ENCODE assay signal across 9 mouse cellular contexts in the genomic region with DNA sequence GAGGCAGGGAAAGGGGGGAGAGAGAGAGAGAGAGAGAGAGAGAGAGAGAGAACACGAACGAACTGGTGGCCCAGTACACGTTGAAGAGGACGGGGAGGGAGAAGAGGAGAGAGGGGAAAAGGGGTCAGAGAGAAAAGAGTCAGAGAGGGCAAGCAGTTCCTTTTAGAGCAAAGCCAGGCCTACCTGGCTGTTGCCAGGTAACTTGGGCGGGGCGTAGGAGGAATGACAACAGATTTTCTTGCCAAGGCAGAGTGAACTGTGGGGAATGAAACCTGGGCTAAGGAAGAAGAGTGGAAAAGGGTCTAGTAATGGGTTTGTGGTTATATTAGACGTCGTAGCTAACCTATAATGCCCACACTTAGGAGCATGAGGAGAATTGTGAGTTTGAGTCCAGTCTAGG. TPM values are rescaled to one million over a fixed set of nuclear protein-coding genes. Genes with fewer than 3 reads are reported as not detected.
DNase-seq lines count a peak whose midpoint lies in the region; ATAC-seq and TF ChIP-seq lines count a peak whose summit lies in the region.
"Had no signal": no experiment of that assay in that cellular context is flagged by ENCODE, and none has a peak within 500 bp of the region (broad histone marks: within the 10 kb centered on the region; RNA-seq: fewer than 3 reads in every experiment).

No protein-coding gene starts in this region.

- H3K4me2 ChIP-seq in heart, embryonic 14.5 days (ENCODE audit: low read length), result peak overlapping the region; percentile 81
- peak overlapping the region; percentile 69 for H3K4me2 ChIP-seq in intestine, embryonic 15.5 days (replicated peaks)
- peak overlapping the region; percentile 87 for H3K4me2 ChIP-seq in midbrain, embryonic 16.5 days (ENCODE audit: low read length)

- ATAC-seq in heart, embryonic 14.5 days (ENCODE audit: insufficient number of reproducible peaks, insufficient read depth, low FRiP score, low read depth), result no peak
- no peak for ATAC-seq in intestine, embryonic 15.5 days
- ATAC-seq in midbrain, embryonic 16.5 days, result no peak
- ATAC-seq in frontal cortex, adult (ENCODE audit: low TSS enrichment), result no peak

- no peak for DNase-seq in heart, postnatal 36 days
- DNase-seq in left cerebral cortex, adult 2 months (ENCODE audit: extremely low spot score in 1 of 2, low spot score in 2 of 2), result no peak
- no peak for DNase-seq in urinary bladder, postnatal 10 days (ENCODE audit: low spot score)
- DNase-seq: right cerebral cortex, postnatal 14 days had no signal

- H3K27ac ChIP-seq in heart, embryonic 14.5 days (replicated peaks in 1 of 2; ENCODE audit: control insufficient read depth in 1 of 2, insufficient read depth in 1 of 2, low read depth in 2 of 2, low read length in 2 of 2), result no peak overlapping the region
- H3K27ac ChIP-seq in cortical plate, adult 2 months (ENCODE audit: insufficient read depth, low read length), result no peak overlapping the region
- H3K27ac ChIP-seq in intestine, embryonic 15.5 days, result no peak overlapping the region
- H3K27ac ChIP-seq in midbrain, embryonic 16.5 days (ENCODE audit: low read length), result no peak overlapping the region
- H3K27ac ChIP-seq in left cerebral cortex, adult 2 months, result no peak overlapping the region

- no peak for TF ChIP-seq POLR2A in cortical plate, adult 2 months (IDR thresholded peaks at IDR 0.05; ENCODE audit: extremely low read depth, insufficient read depth, low read length)

- intact Hi-C loops in heart, postnatal 36 days (cut with DNase I), result loop anchor here (5.0 kb wide), 1 partner anchor 39 kb away; the partner anchor contains the start of gene Rnf135
- intact Hi-C loops in left cerebral cortex, adult 2 months (cut with DNase I), result loop anchor here (5.0 kb wide), 1 partner anchor 56 kb away; the partner anchor contains the start of gene Atad5

- peaks cover 2 to 4% of the 10 kb centered on the region in 2 experiments; a peak in 3 of 4 replicates for H3K4me1 ChIP-seq in heart, embryonic 14.5 days (ENCODE audit: control insufficient read depth in 2 of 2, insufficient read depth in 2 of 2, low read length in 2 of 2)
- H3K4me1 ChIP-seq in cortical plate, adult 2 months (ENCODE audit: control insufficient read depth, insufficient read depth, low read length), result 0 out of 2 replicates have a peak, but pooled peaks cover 2% of the 10 kb centered on the region
- H3K4me1 ChIP-seq in intestine, embryonic 15.5 days (replicated peaks), result 0 out of 2 replicates have a peak, but pooled peaks cover 6% of the 10 kb centered on the region
- H3K4me1 ChIP-seq in midbrain, embryonic 16.5 days (ENCODE audit: control insufficient read depth, insufficient read depth, low read length), result peaks cover 16% of the 10 kb centered on the region

- H3K9ac ChIP-seq in heart, embryonic 14.5 days (ENCODE audit: low read length), result peak overlapping the region; percentile 94
- H3K9ac ChIP-seq in intestine, embryonic 15.5 days, result no peak overlapping the region
- H3K9ac ChIP-seq in midbrain, embryonic 16.5 days (ENCODE audit: low read depth, low read length), result no peak overlapping the region

- 41% methylated on average over 8 of the region's 8 CpGs for WGBS in heart, embryonic 14.5 days
- 34% methylated on average over 8 of the region's 8 CpGs for WGBS in intestine, embryonic 15.5 days
- WGBS in midbrain, embryonic 16.5 days, result 45% methylated on average over 8 of the region's 8 CpGs

- no peaks in the 10 kb centered on the region for H3K27me3 ChIP-seq in heart, embryonic 14.5 days (ENCODE audit: control insufficient read depth, insufficient read depth, low read length)
- H3K27me3 ChIP-seq in intestine, embryonic 15.5 days (replicated peaks), result no peaks in the 10 kb centered on the region
- no peaks in the 10 kb centered on the region for H3K27me3 ChIP-seq in midbrain, embryonic 16.5 days (ENCODE audit: control insufficient read depth, insufficient read depth, low read depth, low read length)

- peaks cover 25% of the 10 kb centered on the region for H3K36me3 ChIP-seq in heart, embryonic 14.5 days (ENCODE audit: control insufficient read depth, insufficient read depth, low read length)
- no peaks in the 10 kb centered on the region for H3K36me3 ChIP-seq in intestine, embryonic 15.5 days
- H3K36me3 ChIP-seq in midbrain, embryonic 16.5 days (ENCODE audit: control insufficient read depth, insufficient read depth, low read length), result 0 out of 2 replicates have a peak, but pooled peaks cover 5% of the 10 kb centered on the region

- H3K4me3 ChIP-seq in heart, embryonic 14.5 days (ENCODE audit: control insufficient read depth in 1 of 2, insufficient read depth in 1 of 2, low read depth in 1 of 2, low read length in 2 of 2), result peak overlapping the region in 1 of 2 experiments; percentile 88; a peak in 3 of 4 replicates
- H3K4me3 ChIP-seq in cortical plate, adult 2 months (ENCODE audit: insufficient read depth, low read length), result peak overlapping the region; percentile 69; the same call in 1 of the 2 replicates
- peak overlapping the region; percentile 86 for H3K4me3 ChIP-seq in intestine, embryonic 15.5 days (replicated peaks)
- H3K4me3 ChIP-seq in midbrain, embryonic 16.5 days (ENCODE audit: low read depth, low read length), result peak overlapping the region; percentile 67
- H3K4me3 ChIP-seq in left cerebral cortex, adult 2 months, result no peak overlapping the region

- H3K9me3 ChIP-seq in heart, embryonic 14.5 days (ENCODE audit: control insufficient read depth, low read length), result no peaks in the 10 kb centered on the region
- no peaks in the 10 kb centered on the region for H3K9me3 ChIP-seq in intestine, embryonic 15.5 days
- no peaks in the 10 kb centered on the region for H3K9me3 ChIP-seq in midbrain, embryonic 16.5 days (replicated peaks; ENCODE audit: control insufficient read depth, low read length, poor library complexity, severe bottlenecking)

- no peak for TF ChIP-seq CTCF in cortical plate, adult 2 months (IDR thresholded peaks at IDR 0.05; ENCODE audit: extremely low read depth, insufficient read depth, low read length)
- no peak for TF ChIP-seq CTCF in left cerebral cortex, adult 2 months (IDR thresholded peaks at IDR 0.05)

RNA-seq across cellular contexts. Expression of gene Tefm, which starts 0.9 kb away (rescaled TPM):
- 28.3 and 29.4 TPM in 2 replicates for polyA plus RNA-seq in heart, embryonic 14.5 days (2014; fragmentation: Nextera tagmentation; extraction: Ambion mirVana)
- total RNA-seq in heart, postnatal 36 days (2021), result 10 to 100 TPM; 26.4 to 27.8 TPM
- 7.8 and 9.0 TPM in 2 replicates for polyA plus RNA-seq in cortical plate, adult 2 months (2012; rRNA removed)
- 30.9 and 33.8 TPM in 2 replicates for polyA plus RNA-seq in intestine, embryonic 15.5 days (2015; fragmentation: Nextera tagmentation; extraction: Ambion mirVana)
- polyA plus RNA-seq in midbrain, embryonic 16.5 days (2015; fragmentation: Nextera tagmentation; extraction: Ambion mirVana), result 22.2 and 22.4 TPM in 2 replicates
- 10 to 100 TPM in 1 of 2 experiments, 1 to 10 TPM in 1; 8.0 to 10.6 TPM for total RNA-seq in left cerebral cortex, adult 2 months (2021)

RNA-seq across cellular contexts. Expression of gene Adap2, which starts 11.0 kb away (rescaled TPM):
- polyA plus RNA-seq in heart, embryonic 14.5 days (2014; fragmentation: Nextera tagmentation; extraction: Ambion mirVana), result 1.6 and 2.1 TPM in 2 replicates
- total RNA-seq in heart, postnatal 36 days (2021), result 10 to 100 TPM; 11.6 to 16.6 TPM
- 5.6 and 7.2 TPM in 2 replicates for polyA plus RNA-seq in cortical plate, adult 2 months (2012; rRNA removed)
- 3.6 and 4.2 TPM in 2 replicates for polyA plus RNA-seq in intestine, embryonic 15.5 days (2015; fragmentation: Nextera tagmentation; extraction: Ambion mirVana)
- 3.4 and 4.2 TPM in 2 replicates for polyA plus RNA-seq in midbrain, embryonic 16.5 days (2015; fragmentation: Nextera tagmentation; extraction: Ambion mirVana)
- 1 to 10 TPM; 6.2 to 9.0 TPM for total RNA-seq in left cerebral cortex, adult 2 months (2021)

RNA-seq across cellular contexts. Expression of gene Rnf135, which starts 40.8 kb away (rescaled TPM):
- 10.6 and 10.8 TPM in 2 replicates for polyA plus RNA-seq in heart, embryonic 14.5 days (2014; fragmentation: Nextera tagmentation; extraction: Ambion mirVana)
- 1 to 10 TPM; 5.3 to 5.8 TPM for total RNA-seq in heart, postnatal 36 days (2021)
- polyA plus RNA-seq in cortical plate, adult 2 months (2012; rRNA removed), result 4.7 and 5.0 TPM in 2 replicates
- 10.1 and 10.8 TPM in 2 replicates for polyA plus RNA-seq in intestine, embryonic 15.5 days (2015; fragmentation: Nextera tagmentation; extraction: Ambion mirVana)
- polyA plus RNA-seq in midbrain, embryonic 16.5 days (2015; fragmentation: Nextera tagmentation; extraction: Ambion mirVana), result 3.0 and 3.6 TPM in 2 replicates
- 1 to 10 TPM; 3.5 to 3.7 TPM for total RNA-seq in left cerebral cortex, adult 2 months (2021)

RNA-seq across cellular contexts. Expression of gene Atad5, which starts 53.7 kb away (rescaled TPM):
- polyA plus RNA-seq in heart, embryonic 14.5 days (2014; fragmentation: Nextera tagmentation; extraction: Ambion mirVana), result 5.3 and 5.6 TPM in 2 replicates
- total RNA-seq in heart, postnatal 36 days (2021), result 1 to 10 TPM in 1 of 2 experiments, under 1 TPM in 1; 0.81 to 1.0 TPM
- 2.9 and 3.0 TPM in 2 replicates for polyA plus RNA-seq in cortical plate, adult 2 months (2012; rRNA removed)
- 7.3 and 8.9 TPM in 2 replicates for polyA plus RNA-seq in intestine, embryonic 15.5 days (2015; fragmentation: Nextera tagmentation; extraction: Ambion mirVana)
- 4.3 and 5.1 TPM in 2 replicates for polyA plus RNA-seq in midbrain, embryonic 16.5 days (2015; fragmentation: Nextera tagmentation; extraction: Ambion mirVana)
- total RNA-seq in left cerebral cortex, adult 2 months (2021), result 1 to 10 TPM; 3.1 to 3.6 TPM
